Mouse (Mus musculus) CH12.LX (cell line): Measurements from ENCODE around the gene Adarb1.

Experiments used
- CTCF ChIP-seq, 2 experiments: IDR thresholded peaks in 1 of 2; conservative IDR thresholded peaks in 1 of 2; 2 replicates each; pipeline ENCODE4 v1.5.1; 2011 to 2012; ENCODE audit warnings: low read depth in 2 of 2, low read length in 2 of 2, improper control_type of control experiment in 1 of 2, inconsistent platforms in 1 of 2, mild to moderate bottlenecking in 1 of 2, moderate library complexity in 1 of 2
- JUND ChIP-seq: conservative IDR thresholded peaks from 2 replicates; pipeline ENCODE4 v1.6.1; 2011; ENCODE audit warnings: low read depth, low read length, improper control_type of control experiment
- POLR2A ChIP-seq: IDR thresholded peaks from 2 replicates; pipeline ENCODE4 v1.6.1; 2011; ENCODE audit warnings: low read depth, mild to moderate bottlenecking, improper control_type of control experiment, low read length

DNA sequence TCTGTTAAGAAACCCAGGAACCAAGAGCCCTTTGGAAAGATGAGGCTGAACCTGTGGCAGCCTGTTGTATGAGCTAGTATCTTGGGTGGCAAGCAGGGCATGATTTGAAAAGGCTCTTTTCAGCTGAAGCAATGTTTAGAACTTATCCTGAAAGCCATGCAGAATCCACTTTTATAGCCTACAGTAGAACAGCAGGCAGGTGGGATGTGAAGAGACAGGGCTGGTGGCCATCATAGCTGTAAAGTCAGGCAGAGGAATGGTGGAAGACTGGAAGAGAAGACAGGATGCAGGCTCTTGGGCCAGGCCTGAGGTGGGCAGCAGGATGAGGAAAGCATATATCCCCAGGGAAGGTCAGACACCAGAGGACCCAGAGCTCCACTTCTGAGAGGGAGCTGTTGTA, 76.4 kb downstream of the Adarb1 start:
- TF ChIP-seq CTCF (conservative IDR thresholded peaks at IDR 0.05 in 1 of 2, IDR thresholded peaks at IDR 0.05 in 1 of 2; ENCODE audit: low read depth in 2 of 2, low read length in 2 of 2) (no peak), POLR2A (no peak), JUND (no peak)
